Mouse (Mus musculus) megakaryocyte, embryonic 14.5 days (primary cell): ENCODE data around the gene Gsg1l2. TPM values are rescaled to one million over a fixed set of nuclear protein-coding genes. Genes with fewer than 3 reads are reported as not detected.

Experiments used
- H3K27me3 ChIP-seq: replicated peaks from 2 replicates; pipeline ENCODE3; 2012; ENCODE audit warnings: inconsistent platforms
- H3K36me3 ChIP-seq: replicated peaks from 2 replicates; pipeline ENCODE3; 2012; ENCODE audit warnings: low read length, inconsistent platforms, mixed read lengths
- H3K4me1 ChIP-seq: 2 replicates; pipeline ENCODE4 v1.6.1; 2012; ENCODE audit warnings: inconsistent platforms
- H3K4me3 ChIP-seq: replicated peaks from 2 replicates; pipeline ENCODE3; 2012; ENCODE audit warnings: moderate library complexity, mild to moderate bottlenecking, inconsistent platforms
- H3K9me3 ChIP-seq: 2 replicates; pipeline ENCODE4 v1.6.1; 2012; ENCODE audit warnings: inconsistent platforms
- FLI1 ChIP-seq: IDR thresholded peaks from 2 replicates; pipeline ENCODE4 v1.6.1; 2012; ENCODE audit warnings: low read length, inconsistent platforms, mixed read lengths
- GATA1 ChIP-seq: IDR thresholded peaks from 3 replicates; pipeline ENCODE4 v1.6.1; 2012; ENCODE audit warnings: mixed read lengths, low read length, inconsistent platforms, borderline replicate concordance
- polyA plus RNA-seq: library from polyadenylated mRNA; stranded (reverse); fragments of >175 nt; gene quantifications from 2 replicates; pipeline ENCODE4 v1.2.3, GENCODE M21; 2012; ENCODE audit warnings: low replicate concordance; ENCODE audit not compliant: insufficient read depth

Gene Gsg1l2
- polyA plus RNA-seq, 1 experiment: not detected

DNA sequence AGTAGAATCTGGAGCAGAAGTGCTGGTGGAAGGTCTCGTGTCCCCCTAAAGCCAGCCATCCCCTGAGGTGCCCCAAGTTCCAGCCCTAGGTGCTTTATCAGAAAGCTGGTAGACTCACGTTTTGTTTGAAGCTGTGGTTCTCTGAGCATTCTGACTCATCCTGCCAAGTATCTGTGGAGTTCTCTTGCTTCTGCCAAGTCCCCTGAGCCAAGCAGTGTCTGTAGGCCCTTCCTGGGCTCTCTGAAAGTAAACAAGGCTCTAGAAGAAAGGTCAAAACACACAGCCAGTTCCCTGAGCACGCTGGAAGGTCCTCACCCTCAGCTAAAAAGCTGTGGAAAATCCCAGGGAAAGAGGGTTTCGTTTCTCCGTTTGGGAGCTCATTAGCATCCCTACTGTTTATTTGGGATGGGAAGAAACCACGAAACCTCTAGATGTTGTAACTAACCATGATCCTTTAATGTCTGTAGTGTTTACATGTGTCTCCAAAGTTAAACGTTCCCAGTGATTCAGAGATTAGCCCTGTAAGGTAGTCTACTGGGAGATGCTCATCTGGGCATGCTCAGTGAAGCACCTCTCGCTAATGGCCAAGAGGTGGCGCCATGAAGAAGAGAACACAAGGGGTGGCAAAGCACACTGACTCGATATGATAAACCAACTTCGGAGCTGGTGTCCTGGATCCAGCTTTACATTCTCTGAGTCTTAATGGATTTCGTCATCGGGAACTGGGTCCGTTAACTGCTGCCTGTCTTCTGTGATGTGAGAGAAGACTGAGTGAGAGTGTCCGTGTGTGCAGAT, 16.8 kb upstream of the Gsg1l2 start:
- H3K4me3 ChIP-seq: no peak overlapping the region
- TF ChIP-seq FLI1 (no peak), GATA1 (no peak)
- H3K9me3 ChIP-seq: no peaks in the 10 kb centered on the region
- peaks cover 3% of the 10 kb centered on the region for H3K27me3 ChIP-seq
- H3K36me3 ChIP-seq: no peaks in the 10 kb centered on the region
- no peaks in the 10 kb centered on the region for H3K4me1 ChIP-seq

GRCm38 (mm10) chr11:67771053-67771452, 3.4 kb upstream of the Gsg1l2 start, which contains the start of gene Glp2r:
TSS of gene Glp2r (minus strand) at chr11:67771153.
- Histone ChIP-seq H3K27me3 (peaks cover 11% of the 10 kb centered on the region), H3K4me1 (no peaks in the 10 kb centered on the region), H3K4me3 (no peak within 1 kb of the TSS), H3K9me3 (no peaks in the 10 kb centered on the region), H3K36me3 (no peaks in the 10 kb centered on the region)
- no peak for TF ChIP-seq GATA1
- no peak for TF ChIP-seq FLI1

GRCm38 (mm10) chr11:67771691-67772090, 2.7 kb upstream of the Gsg1l2 start:
- no peaks in the 10 kb centered on the region for H3K4me1 ChIP-seq
- peaks cover 11% of the 10 kb centered on the region for H3K27me3 ChIP-seq
- no peaks in the 10 kb centered on the region for H3K9me3 ChIP-seq
- TF ChIP-seq GATA1 (no peak), FLI1 (no peak)
- no peaks in the 10 kb centered on the region for H3K36me3 ChIP-seq
- no peak overlapping the region for H3K4me3 ChIP-seq

DNA sequence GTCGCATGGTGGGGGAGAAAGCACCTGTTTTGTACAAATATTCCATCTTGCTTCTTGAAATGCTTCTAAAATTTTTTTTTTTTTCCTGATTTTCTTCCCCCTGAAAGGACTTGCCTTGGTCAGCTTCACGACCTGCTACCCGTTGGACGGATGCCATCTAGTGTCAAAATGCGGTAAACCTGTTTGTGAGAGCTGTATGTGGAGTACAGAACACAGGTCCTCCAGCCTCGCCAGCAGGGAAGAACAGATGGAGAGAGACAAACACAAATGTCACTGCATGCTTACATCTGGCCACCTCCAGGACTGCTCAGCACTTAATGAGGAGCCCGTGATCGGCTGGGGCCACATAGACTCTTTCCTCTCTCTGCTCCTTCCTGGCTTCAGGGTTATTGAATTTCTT, 1.8 kb upstream of the Gsg1l2 start:
- no peaks in the 10 kb centered on the region for H3K36me3 ChIP-seq
- TF ChIP-seq GATA1 (no peak), FLI1 (no peak)

GRCm38 (mm10) chr11:67790182-67790581, 15.8 kb downstream of the Gsg1l2 start:
- H3K4me1 ChIP-seq: peaks cover 4% of the 10 kb centered on the region
- no peaks in the 10 kb centered on the region for H3K9me3 ChIP-seq
- no peaks in the 10 kb centered on the region for H3K36me3 ChIP-seq
- H3K27me3 ChIP-seq: peaks cover 5% of the 10 kb centered on the region
- H3K4me3 ChIP-seq: no peak overlapping the region
- TF ChIP-seq GATA1 (no peak), FLI1 (no peak)

More for the DNA sequence above, 1.8 kb upstream of the Gsg1l2 start:
- Histone ChIP-seq H3K4me3 (no peak overlapping the region), H3K9me3 (no peaks in the 10 kb centered on the region), H3K27me3 (peaks cover 9% of the 10 kb centered on the region), H3K4me1 (no peaks in the 10 kb centered on the region)

- H3K4me1 ChIP-seq: no peaks in the 10 kb centered on the region
- H3K9me3 ChIP-seq: no peaks in the 10 kb centered on the region
- peaks cover 2% of the 10 kb centered on the region for H3K27me3 ChIP-seq
- no peak within 1 kb of the TSS for H3K4me3 ChIP-seq
- no peak for TF ChIP-seq FLI1
- no peak for TF ChIP-seq GATA1
- no peaks in the 10 kb centered on the region for H3K36me3 ChIP-seq
Measured at GRCm38 (mm10) chr11:67797931-67798330, 23.5 kb downstream of the Gsg1l2 start, which contains the start of gene Dhrs7c. TSS of gene Dhrs7c (plus strand) at chr11:67798187.

DNA sequence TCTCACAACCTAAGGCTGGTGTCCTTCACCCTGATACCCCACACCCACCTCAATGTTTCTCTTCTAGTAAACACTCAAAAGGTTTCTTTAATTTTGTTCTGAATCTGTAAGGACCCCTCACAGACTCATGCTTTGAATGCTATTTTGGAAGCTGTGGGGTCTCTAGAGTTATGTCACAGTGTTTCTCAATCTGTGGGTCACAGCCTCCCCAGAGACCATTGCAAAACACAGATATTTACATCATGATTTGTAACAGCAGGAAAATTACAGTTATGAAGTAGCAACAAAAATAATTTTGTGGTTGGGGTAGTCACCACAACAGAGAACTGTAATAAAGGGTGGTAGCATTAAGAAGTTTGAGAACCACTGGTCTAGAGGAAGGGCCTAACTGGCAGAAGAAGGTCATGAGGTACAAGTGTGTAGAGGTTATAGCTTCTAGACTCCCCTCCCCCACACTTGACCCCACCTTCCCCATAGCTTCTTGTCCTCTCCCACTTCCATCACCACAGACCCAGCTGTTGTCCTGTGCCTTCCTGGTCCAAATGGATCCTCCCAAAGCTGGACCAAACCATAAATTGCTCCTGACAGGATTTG, 25.8 kb downstream of the Gsg1l2 start:
- no peak overlapping the region for H3K4me3 ChIP-seq
- no peaks in the 10 kb centered on the region for H3K9me3 ChIP-seq
- H3K27me3 ChIP-seq: peaks cover 2% of the 10 kb centered on the region
- TF ChIP-seq FLI1 (no peak), GATA1 (no peak)
- H3K4me1 ChIP-seq: no peaks in the 10 kb centered on the region
- no peaks in the 10 kb centered on the region for H3K36me3 ChIP-seq

DNA sequence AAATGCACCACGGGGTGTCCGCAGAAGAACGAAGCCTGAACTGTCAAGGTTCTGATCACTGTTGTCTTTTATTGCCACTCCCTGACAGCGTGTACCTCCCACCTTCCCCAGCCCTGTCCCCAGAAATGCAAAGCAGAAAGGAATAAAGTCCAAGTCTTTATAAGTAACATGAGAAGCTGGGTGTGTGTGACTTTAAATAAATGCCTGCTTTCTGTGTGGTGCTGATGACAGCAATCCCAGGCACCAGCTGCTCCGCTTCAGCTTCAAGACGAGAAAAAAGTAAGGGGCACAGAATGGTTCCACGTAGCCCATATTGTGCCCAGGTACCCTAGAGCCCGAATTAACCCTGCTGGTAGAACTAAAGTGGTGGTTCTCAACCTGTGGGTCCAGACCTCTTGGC, 26.8 kb downstream of the Gsg1l2 start:
- no peaks in the 10 kb centered on the region for H3K9me3 ChIP-seq
- H3K36me3 ChIP-seq: no peaks in the 10 kb centered on the region
- TF ChIP-seq GATA1 (no peak), FLI1 (no peak)
- H3K27me3 ChIP-seq: peaks cover 2% of the 10 kb centered on the region
- no peaks in the 10 kb centered on the region for H3K4me1 ChIP-seq
- no peak overlapping the region for H3K4me3 ChIP-seq

- TF ChIP-seq FLI1: no peak
- no peak for TF ChIP-seq GATA1
- Histone ChIP-seq H3K4me1 (no peaks in the 10 kb centered on the region), H3K36me3 (no peaks in the 10 kb centered on the region), H3K4me3 (no peak overlapping the region), H3K27me3 (peaks cover 5% of the 10 kb centered on the region), H3K9me3 (no peaks in the 10 kb centered on the region)
Measured at GRCm38 (mm10) chr11:67805538-67805937, 31.1 kb downstream of the Gsg1l2 start.
